Mouse (Mus musculus) lung, postnatal 0 days (tissue): ENCODE measurements at regions not wholly inside any gene's neighbourhood (a gene's known extent, or its start where the extent isn't known, plus 50 kb on each side); places are given as distances from the start of the nearest gene placed in this dataset.

ENCODE experiments used
- CTCF ChIP-seq: IDR thresholded peaks from 2 replicates; pipeline ENCODE4 v1.5.1; 2016; ENCODE audit warnings: antibody characterized with exemption, mild to moderate bottlenecking
- EP300 ChIP-seq: IDR thresholded peaks from 2 replicates; pipeline ENCODE4 v1.6.1; 2016; ENCODE audit warnings: antibody characterized with exemption, mild to moderate bottlenecking, control low read depth

- TF ChIP-seq CTCF: no peak
- no peak for TF ChIP-seq EP300
Measured at GRCm38 (mm10) chr3:101164771-101165170, 54.7 kb upstream of the Ptgfrn start.
